Mouse (Mus musculus) myocyte (in vitro differentiated cells): ENCODE results near the gene Rasal3.

ENCODE experiments used
- CEBPB ChIP-seq: IDR thresholded peaks from 2 replicates; pipeline ENCODE4 v1.6.1; 2011; ENCODE audit warnings: mild to moderate bottlenecking, moderate library complexity; ENCODE audit not compliant: poor library complexity, insufficient read depth, severe bottlenecking
- E2F4 ChIP-seq: IDR thresholded peaks from one replicate; pipeline ENCODE4 v1.6.1; 2011; ENCODE audit warnings: mild to moderate bottlenecking, control low read depth, moderate library complexity; ENCODE audit not compliant: insufficient read depth
- MAX ChIP-seq: IDR thresholded peaks from one replicate; pipeline ENCODE4 v1.6.1; 2011; ENCODE audit warnings: low read depth, mild to moderate bottlenecking, control low read depth
- MYOG ChIP-seq, 3 experiments: IDR thresholded peaks; one replicate each; pipeline ENCODE4 v1.6.1; 2011; ENCODE audit warnings: control low read depth in 2 of 3, low read depth in 2 of 3, mild to moderate bottlenecking in 2 of 3; ENCODE audit not compliant: insufficient read length in 2 of 3, control insufficient read depth in 1 of 3, insufficient read depth in 1 of 3
- POLR2A ChIP-seq: IDR thresholded peaks from one replicate; pipeline ENCODE4 v1.6.1; 2011; ENCODE audit warnings: low read depth, mild to moderate bottlenecking, control low read depth, moderate library complexity; ENCODE audit not compliant: insufficient read length
- POLR2AphosphoS2 ChIP-seq: IDR thresholded peaks from one replicate; pipeline ENCODE4 v1.6.1; 2011; ENCODE audit warnings: low read depth, control low read depth; ENCODE audit not compliant: insufficient read length
- REST ChIP-seq: IDR thresholded peaks from one replicate; pipeline ENCODE4 v1.6.1; 2011; ENCODE audit warnings: mild to moderate bottlenecking, control low read depth, moderate library complexity; ENCODE audit not compliant: insufficient read depth, insufficient read length
- TCF12 ChIP-seq: IDR thresholded peaks from one replicate; pipeline ENCODE4 v1.6.1; 2011; ENCODE audit warnings: mild to moderate bottlenecking, control low read depth; ENCODE audit not compliant: poor library complexity, insufficient read depth, severe bottlenecking
- TCF3 ChIP-seq: IDR thresholded peaks from one replicate; pipeline ENCODE4 v1.6.1; 2011; ENCODE audit warnings: low read depth, control low read depth; ENCODE audit not compliant: insufficient read length
- USF1 ChIP-seq: IDR thresholded peaks from one replicate; pipeline ENCODE4 v1.6.1; 2011; ENCODE audit warnings: low read depth, mild to moderate bottlenecking, control low read depth, moderate library complexity

DNA sequence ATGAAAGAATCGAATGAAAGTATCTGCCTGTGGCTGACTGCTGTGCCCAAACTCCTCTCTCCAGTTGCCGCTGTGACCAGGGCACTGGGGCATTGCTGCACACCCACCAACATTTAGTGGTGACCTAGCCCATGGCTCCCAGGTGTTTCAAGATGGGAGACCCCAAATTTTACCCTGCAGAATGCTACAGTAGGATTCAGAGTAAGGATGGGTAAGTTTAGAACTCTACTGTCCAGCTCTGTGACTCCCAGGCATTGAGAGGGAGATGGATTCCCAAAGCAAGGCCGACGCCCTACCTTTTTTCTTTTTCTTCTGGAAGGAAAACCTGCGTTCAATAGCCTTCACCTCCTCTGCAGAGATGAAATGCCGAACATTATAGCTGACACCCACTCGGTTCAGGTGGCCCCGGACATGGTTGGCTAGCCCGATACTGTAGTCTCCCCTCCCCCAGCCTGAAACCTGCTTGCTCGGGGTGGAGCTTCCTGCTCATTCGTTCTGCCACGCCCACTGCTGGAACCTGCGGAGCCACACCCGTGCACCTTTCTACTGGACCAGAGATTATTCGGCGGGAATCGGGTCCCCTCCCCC, 34.3 kb downstream of the Rasal3 start:
- no peak for TF ChIP-seq POLR2A
- no peak for TF ChIP-seq E2F4
- TF ChIP-seq USF1, result no peak
- TF ChIP-seq REST, result no peak
- TF ChIP-seq MAX, result no peak
- no peak for TF ChIP-seq MYOG (IDR thresholded peaks at IDR 0.05; ENCODE audit: control insufficient read depth in 1 of 3, insufficient read depth in 1 of 3, insufficient read length in 2 of 3, low read depth in 2 of 3)
- TF ChIP-seq TCF12, result no peak
- TF ChIP-seq POLR2AphosphoS2, result no peak
- TF ChIP-seq CEBPB, result no peak
- no peak for TF ChIP-seq TCF3
